Mouse (Mus musculus): ENCODE measurements around the gene Tmem107.

DNA sequence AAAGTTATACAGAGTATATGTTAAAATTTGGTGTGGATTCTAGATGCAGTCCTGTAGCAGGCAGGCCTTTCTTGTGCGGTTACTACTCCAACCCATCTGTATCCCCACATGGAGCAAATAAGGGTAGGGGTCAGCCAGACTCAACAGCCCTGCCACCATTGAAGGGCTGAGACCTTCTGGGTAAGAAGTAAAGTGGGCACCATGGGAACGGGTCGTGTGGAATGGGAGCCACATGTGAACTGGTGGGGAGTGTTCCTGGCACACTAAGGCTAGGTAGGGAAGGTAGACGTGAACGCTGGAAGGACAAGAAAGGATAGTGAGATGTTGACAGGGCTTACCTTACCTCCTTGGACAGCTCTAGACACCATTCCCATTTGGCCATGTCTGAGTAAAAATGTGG, 32.4 kb upstream of the Tmem107 start:
- no peak for TF ChIP-seq GABPA (IDR thresholded peaks at IDR 0.05; ENCODE audit: insufficient replicate concordance, low read depth, low read length)
- no peak for TF ChIP-seq HCFC1 (IDR thresholded peaks at IDR 0.05; ENCODE audit: low read depth, low read length)
- TF ChIP-seq EP300 (IDR thresholded peaks at IDR 0.05; ENCODE audit: low read length): no peak
- TF ChIP-seq MEF2A (IDR thresholded peaks at IDR 0.05; ENCODE audit: borderline replicate concordance, low read depth, low read length): no peak
- TF ChIP-seq KAT2A (IDR thresholded peaks at IDR 0.05; ENCODE audit: insufficient replicate concordance, low read length): no peak
- no peak for TF ChIP-seq CTCF (conservative IDR thresholded peaks at IDR 0.05 in 1 of 2, IDR thresholded peaks at IDR 0.05 in 1 of 2; ENCODE audit: low read depth in 2 of 2, low read length in 2 of 2)
- no peak for TF ChIP-seq TCF12 (IDR thresholded peaks at IDR 0.05; ENCODE audit: low read depth, low read length)
- TF ChIP-seq MYC (IDR thresholded peaks at IDR 0.05; ENCODE audit: low read depth, low read length): no peak
